Mouse (Mus musculus) activated CD4-positive, CD25-positive, alpha-beta regulatory T cell, adult 4 months (primary cell): ENCODE data around the gene Adamts7. TPM values are rescaled to one million over a fixed set of nuclear protein-coding genes. Genes with fewer than 3 reads are reported as not detected.

Experiments
- ATAC-seq: one replicate; pipeline ENCODE4 v1.8.0; 2017
- polyA plus RNA-seq, 2 experiments: library from polyadenylated mRNA; unstranded; fragments of 100-300 nt; shearing (Covaris generic); gene quantifications; one replicate each; pipeline ENCODE4 v1.2.1; 2017

Gene Adamts7
- polyA plus RNA-seq, 2 experiments from 2014 or later, result not detected

GRCm38 (mm10) chr9:90198531-90199449 lies 35.9 kb downstream of the Adamts7 start:
- no peak for ATAC-seq

GRCm38 (mm10) chr9:90199611-90200010 lies 36.7 kb downstream of the Adamts7 start:
- no peak for ATAC-seq

DNA sequence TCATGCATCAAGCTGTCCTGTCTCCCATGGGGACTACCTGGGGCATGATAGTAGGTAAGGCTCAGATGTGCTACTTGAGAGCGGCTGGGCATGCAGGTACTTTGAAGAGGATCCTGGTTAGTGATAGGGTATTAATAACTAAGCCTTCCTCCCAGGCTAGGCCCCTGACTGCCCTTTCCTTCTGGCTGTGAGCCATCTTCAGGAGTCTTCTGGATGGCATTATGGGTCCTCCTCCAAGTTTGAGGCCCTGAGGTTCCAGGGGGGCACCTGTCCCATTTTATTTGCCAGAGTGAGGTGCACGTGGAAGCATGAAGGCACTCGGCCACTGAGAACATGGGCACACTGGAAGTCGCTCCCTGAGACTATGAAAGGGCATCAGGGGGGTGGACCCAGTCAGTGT lies 37.6 kb downstream of the Adamts7 start:
- ATAC-seq, result no peak

- ATAC-seq, result no peak
These were observed 38.2 kb downstream of the Adamts7 start for GRCm38 (mm10) chr9:90201096-90201495.

GRCm38 (mm10) chr9:90201541-90201940 lies 38.7 kb downstream of the Adamts7 start:
- ATAC-seq, result no peak

DNA sequence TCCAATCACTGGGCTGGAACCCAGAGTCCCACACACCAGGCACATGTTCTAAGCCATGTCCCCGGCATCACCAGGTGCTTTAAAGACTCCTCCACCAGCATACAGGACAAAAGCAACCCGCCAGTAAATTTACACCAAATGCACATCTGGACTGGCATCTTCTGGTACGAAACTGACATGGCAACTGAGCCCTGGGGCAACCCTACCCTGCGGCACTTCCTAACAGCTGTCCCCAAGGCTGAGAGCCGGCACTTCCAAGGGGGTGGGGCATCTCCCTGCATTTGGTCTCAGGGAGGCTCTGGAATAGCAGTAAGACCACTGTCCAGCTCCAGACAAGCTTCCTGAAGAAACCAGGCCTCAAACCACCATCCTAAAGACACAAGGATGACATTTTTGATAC lies 40.4 kb downstream of the Adamts7 start:
- ATAC-seq, result no peak

DNA sequence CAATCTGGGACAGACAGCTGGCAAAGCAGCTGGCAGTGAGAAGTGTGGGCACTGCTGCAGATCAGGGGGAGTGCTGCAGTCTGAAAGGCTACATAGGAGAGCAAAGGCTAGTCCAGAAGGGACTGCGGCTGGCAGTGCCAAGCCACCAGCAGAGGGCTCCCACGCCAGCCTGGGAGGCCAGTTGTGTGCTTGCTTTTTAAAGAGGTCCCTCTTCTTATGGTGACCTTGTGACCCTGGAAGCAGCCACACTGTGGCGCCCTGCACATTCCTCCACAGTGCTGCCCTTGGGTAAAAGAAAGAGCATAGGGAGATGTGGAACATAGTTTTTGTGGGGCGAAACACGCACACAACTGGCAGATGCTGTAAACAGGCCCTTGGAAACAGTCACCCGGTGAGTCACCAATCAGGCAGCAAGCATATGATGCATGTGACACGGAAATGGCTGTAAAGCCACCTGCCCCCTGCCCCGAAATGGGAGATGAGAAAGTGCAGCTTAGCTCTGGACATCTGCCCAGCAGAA lies 41.6 kb downstream of the Adamts7 start:
- no peak for ATAC-seq

DNA sequence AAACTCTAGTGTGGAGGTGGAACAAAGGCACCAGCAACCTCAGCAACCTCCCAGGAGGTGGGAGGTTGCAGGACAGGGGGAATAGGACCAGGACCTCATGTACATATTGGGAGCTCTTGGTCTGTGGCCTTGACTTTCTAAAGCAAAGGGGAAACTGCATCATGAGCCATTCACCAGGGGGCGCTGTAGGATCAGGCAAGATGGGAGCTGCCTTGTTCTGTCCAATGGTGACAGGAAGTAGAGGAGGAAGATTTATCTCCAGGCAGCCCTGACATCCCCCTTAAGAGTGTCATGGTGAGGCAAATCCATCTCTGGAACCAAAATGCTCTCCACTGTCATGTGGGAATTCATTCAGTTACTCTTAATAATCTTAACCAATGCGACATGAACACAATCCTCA lies 43.6 kb downstream of the Adamts7 start:
- ATAC-seq, result peak; percentile 78

DNA sequence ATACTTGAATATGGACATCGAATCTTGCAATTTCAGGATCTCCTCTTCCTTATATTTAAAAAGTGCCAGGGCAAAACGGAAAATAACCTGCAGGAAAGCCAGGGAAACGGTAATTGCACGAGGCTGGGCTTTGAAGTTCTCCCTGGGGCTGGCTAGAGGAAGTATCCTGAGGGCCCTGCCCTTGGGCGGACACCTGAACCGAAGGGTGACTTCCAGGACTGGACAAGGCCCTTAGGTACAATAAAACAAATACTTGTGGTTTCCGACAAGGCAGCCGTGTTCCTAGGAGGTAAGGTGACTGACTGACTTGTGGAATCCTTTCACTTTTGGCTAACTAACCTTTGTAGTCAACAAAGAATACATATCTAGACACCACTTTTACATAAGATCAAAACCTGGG lies 44.9 kb downstream of the Adamts7 start:
- no peak for ATAC-seq

- ATAC-seq, result no peak
These were observed 45.8 kb downstream of the Adamts7 start for GRCm38 (mm10) chr9:90208655-90209054.

GRCm38 (mm10) chr9:90213127-90213526 lies 50.3 kb downstream of the Adamts7 start:
- no peak for ATAC-seq

- ATAC-seq, result no peak
These were observed 53.6 kb downstream of the Adamts7 start for GRCm38 (mm10) chr9:90216259-90217001.

GRCm38 (mm10) chr9:90217501-90217900 lies 54.6 kb downstream of the Adamts7 start:
- no peak for ATAC-seq

GRCm38 (mm10) chr9:90222275-90222674 lies 59.4 kb downstream of the Adamts7 start:
- no peak for ATAC-seq

DNA sequence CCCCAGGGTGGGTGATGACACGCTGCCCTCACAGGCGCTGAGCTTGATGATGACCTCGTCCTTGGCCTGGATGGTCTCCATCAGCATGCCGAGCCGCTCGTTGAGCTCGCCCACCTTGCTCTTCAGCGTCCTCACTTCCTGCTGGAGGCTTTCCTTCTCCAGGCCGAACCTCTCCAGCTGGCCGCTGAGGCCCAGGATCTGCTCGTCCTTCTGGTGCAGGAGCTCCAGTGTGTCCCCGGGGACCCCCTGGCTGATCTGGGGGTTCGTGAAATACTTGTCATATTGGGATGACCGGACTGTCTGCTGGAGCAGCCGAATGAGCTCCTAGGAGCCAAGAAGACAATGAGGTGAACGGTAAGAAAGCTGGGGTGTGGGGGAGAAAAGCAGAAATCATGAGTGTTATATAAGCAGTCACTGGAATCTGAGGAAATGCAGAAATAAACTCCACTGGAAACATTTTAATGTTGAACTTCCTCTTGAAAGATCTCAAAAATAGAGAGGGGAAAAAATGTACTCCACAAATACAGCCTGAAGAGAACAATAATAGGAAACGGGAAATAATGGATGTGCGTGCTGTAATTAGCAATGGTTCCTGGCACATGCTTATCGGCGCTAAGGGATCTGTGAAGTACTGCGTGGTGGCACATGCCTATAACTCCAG lies 63.3 kb downstream of the Adamts7 start:
- ATAC-seq, result no peak

DNA sequence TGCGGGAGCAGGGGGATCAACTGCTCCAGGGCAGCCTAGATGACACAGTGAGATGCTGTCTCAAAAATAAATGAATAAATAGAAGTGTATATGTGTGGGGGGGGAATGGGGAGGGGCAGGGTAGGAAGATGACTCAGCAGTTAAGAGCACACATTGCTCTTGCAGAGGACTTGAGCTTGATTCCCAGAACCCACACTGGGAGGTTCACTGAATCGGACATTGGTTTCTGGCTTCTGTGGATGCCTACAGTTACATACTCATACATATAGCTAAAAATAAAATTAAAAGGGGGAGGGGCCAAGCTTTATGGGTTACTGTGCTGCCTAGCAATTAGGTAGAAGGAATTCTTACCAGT lies 63.9 kb downstream of the Adamts7 start:
- ATAC-seq, result no peak

DNA sequence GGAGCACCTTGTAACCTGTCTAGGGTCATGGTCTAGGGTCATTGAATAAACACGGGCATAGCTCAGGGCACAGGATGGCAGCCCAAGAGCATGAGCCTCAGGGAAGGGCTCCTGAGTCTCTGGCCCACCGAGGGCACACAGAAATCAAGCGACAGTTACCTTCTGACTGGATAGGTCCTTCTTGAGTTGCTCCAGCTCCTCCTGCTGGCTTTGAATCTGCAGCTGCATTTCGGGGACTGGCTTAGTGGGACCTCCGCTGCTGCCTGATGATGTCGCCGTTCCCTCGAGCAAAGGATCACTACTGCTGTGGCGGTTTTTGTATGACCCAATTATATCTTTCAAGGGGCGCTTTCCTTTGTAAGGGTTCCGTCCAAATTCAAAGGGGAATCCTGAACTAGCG lies 64.3 kb downstream of the Adamts7 start:
- no peak for ATAC-seq

DNA sequence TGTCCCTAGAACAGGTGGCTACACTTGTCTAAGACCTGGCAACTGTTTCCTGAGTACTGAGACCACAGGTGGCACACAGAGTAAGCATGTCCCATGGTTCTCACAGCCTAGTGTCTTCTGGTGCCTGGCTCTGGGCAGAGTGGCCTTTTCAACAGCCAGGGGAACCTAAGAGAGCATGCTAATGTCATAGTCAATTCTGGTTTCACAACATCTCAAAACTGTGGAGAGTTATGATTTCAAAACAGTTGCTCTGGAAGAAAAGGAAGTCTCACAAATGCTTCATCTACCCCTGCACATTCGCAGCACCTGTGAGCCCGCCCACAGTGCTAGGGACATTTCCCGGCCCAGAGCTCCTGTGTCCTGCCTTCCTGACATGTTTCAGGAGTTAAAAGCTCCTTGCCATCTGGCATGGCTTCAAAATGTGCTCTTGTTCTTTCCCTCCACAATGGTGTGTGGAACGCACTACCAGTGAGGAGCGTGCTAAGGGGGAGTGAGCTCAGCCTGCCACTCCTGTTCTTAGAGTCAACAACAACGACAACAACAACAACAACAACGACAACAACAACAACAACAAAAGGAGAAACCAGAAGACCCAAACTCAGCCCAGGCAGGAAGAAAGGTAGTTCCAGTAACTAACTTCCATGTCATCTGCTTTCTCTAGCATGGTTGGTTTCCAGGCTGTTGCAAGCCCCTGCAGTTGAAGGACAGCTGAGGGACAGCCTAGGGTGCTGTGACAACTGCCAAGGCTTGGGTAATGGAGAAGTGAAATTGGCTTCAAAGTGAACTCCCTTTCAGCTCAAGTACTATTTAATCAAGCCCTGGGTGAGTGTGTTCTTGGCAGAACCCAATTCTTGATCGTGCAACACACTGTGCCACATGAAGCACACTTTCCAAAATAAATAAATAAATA lies 70.2 kb downstream of the Adamts7 start:
- ATAC-seq, result no peak

GRCm38 (mm10) chr9:90233906-90234419 lies 71.1 kb downstream of the Adamts7 start:
- peak; percentile 21 for ATAC-seq

DNA sequence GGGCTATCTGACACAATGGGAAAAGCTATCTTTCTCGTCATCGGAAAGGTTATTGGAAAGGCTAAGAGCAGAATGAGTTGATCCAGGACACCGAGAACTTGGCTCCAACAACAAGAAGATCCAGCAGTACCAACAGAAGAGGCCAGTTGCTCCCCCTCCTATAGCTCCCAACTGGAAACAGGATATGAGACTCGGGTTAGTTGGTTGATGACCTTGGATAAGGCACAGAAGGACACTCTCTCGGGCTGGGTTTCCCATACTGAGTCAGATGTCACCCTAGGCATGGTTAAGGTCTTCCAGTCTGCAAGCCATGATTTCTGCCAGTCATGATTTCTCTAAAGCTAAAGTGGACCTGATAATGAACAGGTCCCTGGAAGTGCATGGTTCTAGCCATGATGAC lies 71.9 kb downstream of the Adamts7 start:
- no peak for ATAC-seq

- ATAC-seq, result no peak
These were observed 72.5 kb downstream of the Adamts7 start for GRCm38 (mm10) chr9:90235258-90235882.
